Mouse (Mus musculus) cerebellum, adult 2 months (tissue): ENCODE measurements at regions not wholly inside any gene's neighbourhood (a gene's known extent, or its start where the extent isn't known, plus 50 kb on each side); places are given as distances from the start of the nearest gene placed in this dataset.

Experiments used
- CTCF ChIP-seq: fragments of 200-500 bp; IDR thresholded peaks from 2 replicates; pipeline ENCODE4 v1.5.1; 2011; ENCODE audit warnings: low read depth, mild to moderate bottlenecking, control low read depth, low read length, moderate library complexity, borderline replicate concordance; ENCODE audit not compliant: insufficient read depth
- POLR2A ChIP-seq: fragments of 200-500 bp; IDR thresholded peaks from 2 replicates; pipeline ENCODE4 v1.6.1; 2011; ENCODE audit warnings: low read length, control low read depth, borderline replicate concordance; ENCODE audit not compliant: insufficient read depth

DNA sequence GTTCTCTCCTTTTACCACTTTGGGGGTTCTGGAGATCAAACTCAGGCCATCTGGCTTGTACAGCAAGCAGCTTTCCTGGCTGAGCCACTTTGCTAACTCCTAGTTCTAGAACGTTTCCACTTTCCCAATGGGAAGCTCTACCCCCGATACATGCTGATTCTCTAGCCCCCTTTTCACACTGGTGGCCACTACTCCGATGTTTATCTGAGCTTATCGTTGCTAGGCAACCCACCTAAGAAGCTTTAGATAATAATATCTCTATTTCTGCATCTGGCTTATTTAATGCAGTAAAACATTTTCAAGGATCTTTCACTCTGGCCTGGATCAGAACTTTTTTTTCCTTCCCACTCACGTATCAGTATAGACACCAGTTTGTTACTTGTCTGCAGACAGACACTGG is 129.4 kb upstream of the Eif4g2 start:
- no peak for TF ChIP-seq CTCF
- TF ChIP-seq POLR2A = no peak
